8 mouse cellular contexts compared by ENCODE assay signal in the genomic region with DNA sequence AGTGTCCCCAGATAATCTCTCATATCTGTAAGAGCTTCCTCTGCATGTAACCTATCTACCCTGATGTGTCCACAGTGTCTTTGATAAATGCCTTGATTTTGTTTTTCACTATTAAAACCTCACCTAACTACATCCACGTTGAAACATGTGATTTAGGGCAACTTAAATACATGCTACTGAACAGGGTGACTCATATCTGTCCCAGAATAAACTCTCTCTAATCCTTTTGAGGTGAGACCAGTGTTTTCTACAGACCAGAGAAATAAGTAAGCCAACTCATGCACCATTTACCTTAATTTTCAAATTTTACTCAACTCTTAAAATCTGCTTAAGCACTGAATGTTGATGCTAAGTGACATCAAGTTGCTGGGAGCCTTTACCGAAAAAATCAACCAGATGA. TPM values are rescaled to one million over a fixed set of nuclear protein-coding genes. Genes with fewer than 3 reads are reported as not detected.
A peak's percentile ranks its signal among the peaks of the same experiment; 100 is the strongest.
DNase-seq lines count a peak whose midpoint lies in the region; ATAC-seq and TF ChIP-seq lines count a peak whose summit lies in the region.

No protein-coding gene starts in this region.

- 6% methylated on average over 2 of the region's 2 CpGs for WGBS in heart, embryonic 13.5 days
- 2% methylated on average over 2 of the region's 2 CpGs for WGBS in heart, embryonic 16.5 days

- H3K79me2 ChIP-seq in MEL (ENCODE audit: control insufficient read depth, insufficient read depth, low read length, poor library complexity) = no peaks in the 10 kb centered on the region; the same call in 1 of the 2 replicates

- peak overlapping the region; percentile 91 for H3K4me3 ChIP-seq in heart, embryonic 13.5 days
- peak overlapping the region; percentile 80 to 84 for H3K4me3 ChIP-seq in MEL (ENCODE audit: control insufficient read depth in 1 of 2, insufficient read depth in 1 of 2, low read depth in 2 of 2, low read length in 2 of 2)
- peak overlapping the region; percentile 70 for H3K4me3 ChIP-seq in heart, embryonic 16.5 days (ENCODE audit: low read length)

- peak overlapping the region; percentile 98 for H3K27ac ChIP-seq in heart, embryonic 13.5 days (replicated peaks)
- H3K27ac ChIP-seq in MEL (ENCODE audit: control insufficient read depth, low read depth, low read length) = no peak overlapping the region; the same call in 1 of the 2 replicates
- peak overlapping the region; percentile 97 for H3K27ac ChIP-seq in heart, embryonic 16.5 days (ENCODE audit: low read length)

- no peak for TF ChIP-seq CTCF in MEL (IDR thresholded peaks at IDR 0.05 in 2 of 3, conservative IDR thresholded peaks at IDR 0.05 in 1 of 3; ENCODE audit: control insufficient read depth in 1 of 3, insufficient read depth in 1 of 3, low read depth in 2 of 3, low read length in 3 of 3, poor library complexity in 1 of 3, severe bottlenecking in 1 of 3)

- intact Hi-C loops in gastrocnemius, postnatal 14 days (cut with DNase I; ENCODE audit: low total_unique reads) = no loop called here

- DNase-seq in heart, adult 9 months (ENCODE audit: low spot score in 2 of 2) = no peak
- no peak for DNase-seq in MEL (ENCODE audit: low read depth, low spot score)
- peak; percentile 21 for DNase-seq in mesoderm, embryonic 11.5 days (ENCODE audit: low read depth, low spot score)
- no peak for DNase-seq in urinary bladder, postnatal 4 days (ENCODE audit: low spot score in 2 of 2)
- no peak for DNase-seq in left cerebral cortex, adult 18-20 months (ENCODE audit: low spot score in 2 of 2)
- DNase-seq in gastrocnemius, postnatal 14 days = no peak

- peak overlapping the region; percentile 96 for H3K9ac ChIP-seq in heart, embryonic 13.5 days
- H3K9ac ChIP-seq in MEL (ENCODE audit: control insufficient read depth, low read depth, low read length, poor library complexity, severe bottlenecking) = peak overlapping the region; percentile 76
- H3K9ac ChIP-seq in heart, embryonic 16.5 days (ENCODE audit: low read length) = peak overlapping the region; percentile 95

- 0 out of 4 replicates have a peak, but pooled peaks of 1 of the 2 experiments have one; percentile 0 for TF ChIP-seq EP300 in MEL (IDR thresholded peaks at IDR 0.05; ENCODE audit: low read depth in 1 of 2, low read length in 2 of 2)

- peaks cover 34% of the 10 kb centered on the region for H3K4me1 ChIP-seq in heart, embryonic 13.5 days
- no peaks in the 10 kb centered on the region; a peak in 2 of 4 replicates for H3K4me1 ChIP-seq in MEL (ENCODE audit: control insufficient read depth in 1 of 2, insufficient read depth in 2 of 2, low read length in 2 of 2)
- H3K4me1 ChIP-seq in heart, embryonic 16.5 days (ENCODE audit: control insufficient read depth, insufficient read depth, low read length) = peaks cover 8% of the 10 kb centered on the region

- no peaks in the 10 kb centered on the region for H3K27me3 ChIP-seq in heart, embryonic 13.5 days (replicated peaks)
- H3K27me3 ChIP-seq in MEL (ENCODE audit: control insufficient read depth in 1 of 2, insufficient read depth in 2 of 2, low read length in 2 of 2) = no peaks in the 10 kb centered on the region; a peak in 1 of 4 replicates
- no peaks in the 10 kb centered on the region for H3K27me3 ChIP-seq in heart, embryonic 16.5 days (ENCODE audit: control insufficient read depth, insufficient read depth, low read length)

- H3K9me3 ChIP-seq in heart, embryonic 13.5 days = no peaks in the 10 kb centered on the region
- no peaks in the 10 kb centered on the region for H3K9me3 ChIP-seq in MEL (replicated peaks; ENCODE audit: insufficient read depth, low read length)
- H3K9me3 ChIP-seq in heart, embryonic 16.5 days (replicated peaks; ENCODE audit: control insufficient read depth, low read length) = no peaks in the 10 kb centered on the region

- TF ChIP-seq RAD21 in MEL (IDR thresholded peaks at IDR 0.05; ENCODE audit: low read depth, low read length) = no peak

- H3K4me2 ChIP-seq in heart, embryonic 13.5 days = peak overlapping the region; percentile 82
- H3K4me2 ChIP-seq in heart, embryonic 16.5 days (ENCODE audit: low read depth, low read length) = peak overlapping the region; percentile 65

- no peak for ATAC-seq in heart, embryonic 13.5 days (ENCODE audit: extremely low read depth, insufficient number of reproducible peaks, low FRiP score, low TSS enrichment)
- no peak for ATAC-seq in heart, embryonic 16.5 days (replicated peaks; ENCODE audit: extremely low read depth, insufficient read depth, low FRiP score)

- H3K36me3 ChIP-seq in heart, embryonic 13.5 days = peaks cover 31% of the 10 kb centered on the region
- peaks cover 0 to 10% of the 10 kb centered on the region in 2 experiments; a peak in 2 of 4 replicates for H3K36me3 ChIP-seq in MEL (ENCODE audit: control insufficient read depth in 1 of 2, insufficient read depth in 2 of 2, low read length in 2 of 2)
- H3K36me3 ChIP-seq in heart, embryonic 16.5 days (ENCODE audit: control insufficient read depth, insufficient read depth) = peaks cover 14% of the 10 kb centered on the region

- no peak for TF ChIP-seq POLR2A in MEL (IDR thresholded peaks at IDR 0.05; ENCODE audit: control insufficient read depth in 1 of 2, insufficient read depth in 1 of 2, low read depth in 1 of 2, low read length in 2 of 2, poor library complexity in 1 of 2)

TF ChIP-seq in MEL, 35 proteins besides CTCF, POLR2A, EP300 and RAD21:
- no peak for TF ChIP-seq TCF12 (IDR thresholded peaks at IDR 0.05; ENCODE audit: low read depth, low read length)
- TF ChIP-seq JUND (IDR thresholded peaks at IDR 0.05; ENCODE audit: low read depth, low read length) = no peak
- TF ChIP-seq GATA1 (IDR thresholded peaks at IDR 0.05; ENCODE audit: low read depth, low read length) = 0 out of 2 replicates have a peak, but pooled peaks have one; percentile 27
- TF ChIP-seq ETS1 (IDR thresholded peaks at IDR 0.05; ENCODE audit: low read depth, low read length) = no peak
- TF ChIP-seq RCOR1 (IDR thresholded peaks at IDR 0.05; ENCODE audit: low read depth, low read length) = peak; percentile 21; the same call in 1 of the 2 replicates

RNA-seq across cellular contexts. Expression of a gene that starts 0.7 kb away (rescaled TPM):
- polyA plus RNA-seq in heart, embryonic 13.5 days (2015; fragmentation: Nextera tagmentation; extraction: Ambion mirVana) = 16.4 and 16.7 TPM in 2 replicates
- total RNA-seq in MEL (2012; rRNA removed) = 1.4 and 2.4 TPM in 2 replicates
- polyA plus RNA-seq in MEL (2012; ENCODE audit: insufficient read depth in 1 of 2, insufficient read length in 2 of 2, low read depth in 1 of 2, low replicate concordance in 2 of 2, missing spikeins in 1 of 2) = 1 to 10 TPM in 1 of 2 experiments, not detected in 1; 1.7 TPM
- 16.8 and 17.5 TPM in 2 replicates for polyA plus RNA-seq in heart, embryonic 16.5 days (2015; fragmentation: Nextera tagmentation; extraction: Ambion mirVana)
- 10 to 100 TPM; 19.3 to 20.8 TPM for total RNA-seq in left cerebral cortex, adult 18-20 months (2021)
- total RNA-seq in gastrocnemius, postnatal 14 days (2021) = 10 to 100 TPM in 1 of 2 experiments, 1 to 10 TPM in 1; 9.6 to 10.5 TPM

RNA-seq across cellular contexts. Expression of a gene that starts 51.9 kb away (rescaled TPM):
- not detected in 2 replicates for polyA plus RNA-seq in heart, embryonic 13.5 days (2015; fragmentation: Nextera tagmentation; extraction: Ambion mirVana)
- not detected in 2 replicates for total RNA-seq in MEL (2012; rRNA removed)
- polyA plus RNA-seq in MEL (2012; ENCODE audit: insufficient read depth in 1 of 2, insufficient read length in 2 of 2, low read depth in 1 of 2, low replicate concordance in 2 of 2, missing spikeins in 1 of 2) = not detected
- polyA plus RNA-seq in heart, embryonic 16.5 days (2015; fragmentation: Nextera tagmentation; extraction: Ambion mirVana) = not detected in 2 replicates
- not detected for total RNA-seq in left cerebral cortex, adult 18-20 months (2021)
- total RNA-seq in gastrocnemius, postnatal 14 days (2021) = not detected
